Mouse (Mus musculus): ENCODE data around the gene Psme1.

GRCm38 (mm10) chr14:55563249-55563648 is 14.7 kb upstream of the Psme1 start:
- TF ChIP-seq POLR2A (IDR thresholded peaks at IDR 0.05; ENCODE audit: insufficient read depth, low read depth, low read length) (no peak), CTCF (IDR thresholded peaks at IDR 0.05) (no peak), EP300 (IDR thresholded peaks at IDR 0.05; ENCODE audit: insufficient read depth, low read depth, low read length) (no peak)
